Mouse (Mus musculus) hindbrain, embryonic 15.5 days (tissue): ENCODE measurements around the gene Foxp1. TPM values are rescaled to one million over a fixed set of nuclear protein-coding genes. Genes with fewer than 3 reads are reported as not detected.
A peak's percentile ranks its signal among the peaks of the same experiment; 100 is the strongest.

Source experiments
- ATAC-seq: fragments of 200-750 bp; cut with Nextera tagmentation; 2 replicates; pipeline ENCODE4 v1.8.0; 2017; ENCODE audit warnings: low read depth, moderate number of reproducible peaks, moderate TSS enrichment; ENCODE audit not compliant: low FRiP score
- H3K27ac ChIP-seq: fragments of 300-500 bp; sonication (generic); replicated peaks from 2 replicates; pipeline ENCODE4 v1.5.1; 2015; ENCODE audit warnings: mild to moderate bottlenecking, inconsistent platforms
- H3K27me3 ChIP-seq: fragments of 300-500 bp; sonication (generic); 2 replicates; pipeline ENCODE4 v1.6.1; 2015; ENCODE audit warnings: control low read depth, inconsistent platforms
- H3K36me3 ChIP-seq: fragments of 300-500 bp; sonication (generic); 2 replicates; pipeline ENCODE4 v1.6.1; 2015; ENCODE audit warnings: control low read depth, inconsistent platforms
- H3K4me1 ChIP-seq: fragments of 300-500 bp; sonication (generic); replicated peaks from 2 replicates; pipeline ENCODE4 v1.6.1; 2015; ENCODE audit warnings: control low read depth, inconsistent platforms
- H3K4me2 ChIP-seq: fragments of 300-500 bp; sonication (generic); 2 replicates; pipeline ENCODE4 v1.6.1; 2015; ENCODE audit warnings: moderate library complexity, mild to moderate bottlenecking, inconsistent platforms
- H3K4me3 ChIP-seq: fragments of 300-500 bp; sonication (generic); 2 replicates; pipeline ENCODE4 v1.5.1; 2015; ENCODE audit warnings: mild to moderate bottlenecking, inconsistent platforms
- H3K9ac ChIP-seq: fragments of 300-500 bp; sonication (generic); 2 replicates; pipeline ENCODE4 v1.6.1; 2015; ENCODE audit warnings: inconsistent platforms
- H3K9me3 ChIP-seq: fragments of 300-500 bp; sonication (generic); 2 replicates; pipeline ENCODE4 v1.6.1; 2016; ENCODE audit warnings: control low read depth, inconsistent platforms
- WGBS: fragments of 180-500 bp; shearing (Covaris S2); methylation state at CpG from one replicate; pipeline ENCODE4 v1.1.7; 2015; 5-methylcytosine and 5-hydroxymethylcytosine counted together
- polyA plus RNA-seq: library from polyadenylated mRNA; unstranded; fragments of >200 nt; fragmentation: Nextera tagmentation; extraction: Ambion mirVana; gene quantifications from 2 replicates; pipeline ENCODE4 v1.2.1, GENCODE M21; 2015

Gene Foxp1
- polyA plus RNA-seq, 1 experiment from 2014 or later: 74.2 TPM

- Histone ChIP-seq H3K4me2 (no peak overlapping the region), H3K4me1 (peaks cover 30% of the 10 kb centered on the region), H3K27ac (no peak overlapping the region), H3K27me3 (no peaks in the 10 kb centered on the region), H3K36me3 (no peaks in the 10 kb centered on the region), H3K9me3 (no peaks in the 10 kb centered on the region), H3K9ac (no peak overlapping the region), H3K4me3 (no peak overlapping the region)
- 75% methylated on average over 7 of the region's 7 CpGs for WGBS
- ATAC-seq: no peak
These were observed 143.4 kb downstream of the Foxp1 start for GRCm38 (mm10) chr6:99378997-99379710.

GRCm38 (mm10) chr6:99377716-99378115 lies 144.8 kb downstream of the Foxp1 start:
- no peak for ATAC-seq
- Histone ChIP-seq H3K36me3 (no peaks in the 10 kb centered on the region), H3K9me3 (no peaks in the 10 kb centered on the region), H3K27ac (no peak overlapping the region), H3K4me3 (no peak overlapping the region), H3K4me2 (no peak overlapping the region), H3K9ac (no peak overlapping the region), H3K27me3 (no peaks in the 10 kb centered on the region), H3K4me1 (peaks cover 26% of the 10 kb centered on the region)
- WGBS: 58% methylated on average over 4 of the region's 4 CpGs

- no peak for ATAC-seq
- no peaks in the 10 kb centered on the region for H3K27me3 ChIP-seq
- H3K9ac ChIP-seq: no peak overlapping the region
- H3K4me2 ChIP-seq: no peak overlapping the region
- peaks cover 26% of the 10 kb centered on the region for H3K4me1 ChIP-seq
- no peaks in the 10 kb centered on the region for H3K9me3 ChIP-seq
- no peak overlapping the region for H3K4me3 ChIP-seq
- 71% methylated on average over 2 of the region's 2 CpGs for WGBS
- H3K27ac ChIP-seq: no peak overlapping the region
- H3K36me3 ChIP-seq: no peaks in the 10 kb centered on the region
These were observed 145.4 kb downstream of the Foxp1 start for GRCm38 (mm10) chr6:99377131-99377530.

GRCm38 (mm10) chr6:99376721-99377120 lies 145.8 kb downstream of the Foxp1 start:
- Histone ChIP-seq H3K36me3 (no peaks in the 10 kb centered on the region), H3K4me3 (no peak overlapping the region), H3K4me2 (no peak overlapping the region), H3K9me3 (no peaks in the 10 kb centered on the region), H3K9ac (no peak overlapping the region), H3K27ac (peak overlapping the region; percentile 23; the same call in 1 of the 2 replicates), H3K27me3 (no peaks in the 10 kb centered on the region), H3K4me1 (peaks cover 26% of the 10 kb centered on the region)
- no peak for ATAC-seq
- WGBS: 83% methylated on average over 8 of the region's 8 CpGs

- H3K9me3 ChIP-seq: no peaks in the 10 kb centered on the region
- no peak for ATAC-seq
- H3K36me3 ChIP-seq: no peaks in the 10 kb centered on the region
- H3K4me2 ChIP-seq: no peak overlapping the region
- no peak overlapping the region for H3K4me3 ChIP-seq
- 51% methylated on average over 6 of the region's 6 CpGs for WGBS
- peaks cover 26% of the 10 kb centered on the region for H3K4me1 ChIP-seq
- H3K27me3 ChIP-seq: no peaks in the 10 kb centered on the region
- H3K9ac ChIP-seq: no peak overlapping the region
- no peak overlapping the region for H3K27ac ChIP-seq
These were observed 146.7 kb downstream of the Foxp1 start for GRCm38 (mm10) chr6:99375865-99376264.

GRCm38 (mm10) chr6:99375376-99375775 lies 147.1 kb downstream of the Foxp1 start:
- Histone ChIP-seq H3K36me3 (no peaks in the 10 kb centered on the region), H3K4me1 (peaks cover 26% of the 10 kb centered on the region), H3K9me3 (no peaks in the 10 kb centered on the region), H3K27ac (no peak overlapping the region), H3K27me3 (no peaks in the 10 kb centered on the region), H3K9ac (no peak overlapping the region), H3K4me2 (no peak overlapping the region), H3K4me3 (no peak overlapping the region)
- no peak for ATAC-seq
- WGBS: 84% methylated on average over 4 of the region's 4 CpGs

GRCm38 (mm10) chr6:99374448-99375271 lies 147.9 kb downstream of the Foxp1 start:
- Histone ChIP-seq H3K36me3 (no peaks in the 10 kb centered on the region), H3K9me3 (no peaks in the 10 kb centered on the region), H3K4me2 (no peak overlapping the region), H3K4me3 (no peak overlapping the region), H3K27ac (no peak overlapping the region), H3K27me3 (no peaks in the 10 kb centered on the region), H3K4me1 (peaks cover 26% of the 10 kb centered on the region), H3K9ac (no peak overlapping the region)
- ATAC-seq: no peak
- WGBS: 62% methylated on average over 19 of the region's 19 CpGs

- Histone ChIP-seq H3K4me3 (no peak overlapping the region), H3K27me3 (no peaks in the 10 kb centered on the region), H3K9ac (no peak overlapping the region), H3K36me3 (no peaks in the 10 kb centered on the region), H3K9me3 (no peaks in the 10 kb centered on the region), H3K4me1 (peaks cover 21% of the 10 kb centered on the region), H3K4me2 (no peak overlapping the region), H3K27ac (no peak overlapping the region)
- ATAC-seq: no peak
- 88% methylated on average over 5 of the region's 5 CpGs for WGBS
These were observed 150.1 kb downstream of the Foxp1 start for GRCm38 (mm10) chr6:99372427-99372826.

- Histone ChIP-seq H3K9me3 (no peaks in the 10 kb centered on the region), H3K27me3 (no peaks in the 10 kb centered on the region), H3K9ac (no peak overlapping the region), H3K4me1 (peaks cover 17% of the 10 kb centered on the region), H3K4me2 (no peak overlapping the region), H3K27ac (no peak overlapping the region), H3K36me3 (no peaks in the 10 kb centered on the region), H3K4me3 (no peak overlapping the region)
- WGBS: 84% methylated on average over 6 of the region's 6 CpGs
- no peak for ATAC-seq
These were observed 150.5 kb downstream of the Foxp1 start for GRCm38 (mm10) chr6:99372016-99372415.

GRCm38 (mm10) chr6:99369931-99370330 lies 152.6 kb downstream of the Foxp1 start:
- no peaks in the 10 kb centered on the region for H3K9me3 ChIP-seq
- no peak for ATAC-seq
- no peaks in the 10 kb centered on the region for H3K4me1 ChIP-seq
- no peaks in the 10 kb centered on the region for H3K27me3 ChIP-seq
- no peak overlapping the region for H3K9ac ChIP-seq
- WGBS: 81% methylated on average over 2 of the region's 2 CpGs
- no peak overlapping the region for H3K4me2 ChIP-seq
- H3K36me3 ChIP-seq: no peaks in the 10 kb centered on the region
- no peak overlapping the region for H3K4me3 ChIP-seq
- no peak overlapping the region for H3K27ac ChIP-seq

GRCm38 (mm10) chr6:99369156-99369555 lies 153.4 kb downstream of the Foxp1 start:
- Histone ChIP-seq H3K9ac (no peak overlapping the region), H3K9me3 (no peaks in the 10 kb centered on the region), H3K27ac (no peak overlapping the region), H3K36me3 (no peaks in the 10 kb centered on the region), H3K27me3 (no peaks in the 10 kb centered on the region), H3K4me2 (no peak overlapping the region), H3K4me1 (no peaks in the 10 kb centered on the region), H3K4me3 (no peak overlapping the region)
- ATAC-seq: no peak
- WGBS: 92% methylated on average over 3 of the region's 3 CpGs

GRCm38 (mm10) chr6:99368118-99368753 lies 154.3 kb downstream of the Foxp1 start:
- 87% methylated on average over 4 of the region's 4 CpGs for WGBS
- no peak overlapping the region for H3K9ac ChIP-seq
- no peaks in the 10 kb centered on the region for H3K36me3 ChIP-seq
- H3K4me2 ChIP-seq: no peak overlapping the region
- H3K4me1 ChIP-seq: no peaks in the 10 kb centered on the region
- H3K27ac ChIP-seq: no peak overlapping the region
- H3K9me3 ChIP-seq: no peaks in the 10 kb centered on the region
- no peak for ATAC-seq
- no peak overlapping the region for H3K4me3 ChIP-seq
- H3K27me3 ChIP-seq: no peaks in the 10 kb centered on the region
